Mouse (Mus musculus) liver, postnatal 0 days (tissue): ENCODE results near the gene Ppil2.

Experiments used
- CTCF ChIP-seq: sonication (generic); IDR thresholded peaks from 2 replicates; pipeline ENCODE4 v1.5.1; 2016; ENCODE audit warnings: antibody characterized with exemption, low read depth
- EP300 ChIP-seq: IDR thresholded peaks from 2 replicates; pipeline ENCODE4 v1.6.1; 2016; ENCODE audit warnings: antibody characterized with exemption, low read depth, mild to moderate bottlenecking

DNA sequence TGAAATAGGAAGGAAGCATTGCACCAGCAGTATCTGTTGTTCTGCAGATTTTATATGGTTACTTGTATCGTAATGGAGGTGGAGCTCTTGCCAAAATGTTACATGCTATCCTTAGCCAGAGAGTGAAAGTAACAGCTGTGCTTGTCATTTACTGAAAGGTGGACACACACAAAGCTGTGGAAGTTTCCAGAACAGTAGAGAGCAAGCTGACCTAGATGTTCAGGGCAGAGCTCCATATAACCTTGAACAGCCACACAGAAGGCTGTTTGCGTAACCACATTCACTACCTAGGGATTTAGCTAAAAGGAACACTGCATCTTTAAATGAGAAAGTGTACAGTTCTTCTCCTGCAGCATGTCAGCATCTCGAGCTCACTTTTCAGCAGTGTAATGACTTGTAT, 66.7 kb downstream of the Ppil2 start:
- TF ChIP-seq CTCF (no peak), EP300 (no peak)
